Mouse (Mus musculus): ENCODE data around the gene B3gnt6. TPM values are rescaled to one million over a fixed set of nuclear protein-coding genes. Genes with fewer than 3 reads are reported as not detected.

Gene B3gnt6
- 0.04 TPM for polyA plus RNA-seq (2012; fragmentation: generic; extraction: Trizol)

DNA sequence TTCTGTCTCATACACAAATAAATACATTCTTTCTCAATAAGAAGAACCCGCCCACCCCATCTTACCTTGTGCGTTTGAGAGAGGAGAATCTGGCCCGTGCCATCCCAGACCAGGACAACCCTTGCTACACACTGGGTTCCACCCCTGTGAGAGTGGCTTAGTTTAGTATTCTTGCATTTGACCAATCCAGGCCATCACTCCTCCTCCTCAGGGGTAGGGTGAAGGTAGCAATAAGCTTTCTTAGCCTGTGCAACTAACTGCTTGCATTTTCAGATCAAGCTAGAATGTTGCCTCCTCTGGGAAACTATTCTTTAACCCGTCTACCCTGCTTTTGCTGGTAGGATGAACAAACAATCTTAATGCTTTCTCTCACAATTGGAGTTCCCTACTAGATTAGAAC lies at the start of gene B3gnt6:
Gene B3gnt6 (minus strand): TSS at position 101 of the 400 bp plus-strand sequence.
- Histone ChIP-seq H3K27me3 (ENCODE audit: control insufficient read depth, insufficient read depth, insufficient read length) (peaks cover 5% of the 10 kb centered on the region), H3K79me2 (ENCODE audit: control insufficient read depth, insufficient read depth) (no peaks in the 10 kb centered on the region), H3K36me3 (ENCODE audit: control insufficient read depth, insufficient read depth) (no peaks in the 10 kb centered on the region), H3K4me2 (ENCODE audit: low read depth) (no peak within 1 kb of the TSS), H3ac (ENCODE audit: control insufficient read depth, insufficient read length) (no peak within 1 kb of the TSS), H3K4me3 (no peak within 1 kb of the TSS)
- TF ChIP-seq TCF3 (IDR thresholded peaks at IDR 0.05; ENCODE audit: insufficient read length, low read depth) (no peak), USF1 (IDR thresholded peaks at IDR 0.05; ENCODE audit: low read depth) (no peak), MYOG (IDR thresholded peaks at IDR 0.05; ENCODE audit: control insufficient read depth in 1 of 3, insufficient read depth in 1 of 3, insufficient read length in 2 of 3, low read depth in 2 of 3) (no peak), CEBPB (IDR thresholded peaks at IDR 0.05; ENCODE audit: insufficient read depth, poor library complexity, severe bottlenecking) (no peak), MAX (IDR thresholded peaks at IDR 0.05; ENCODE audit: low read depth) (no peak), REST (IDR thresholded peaks at IDR 0.05; ENCODE audit: insufficient read depth, insufficient read length) (no peak), E2F4 (IDR thresholded peaks at IDR 0.05; ENCODE audit: insufficient read depth) (no peak)

DNA sequence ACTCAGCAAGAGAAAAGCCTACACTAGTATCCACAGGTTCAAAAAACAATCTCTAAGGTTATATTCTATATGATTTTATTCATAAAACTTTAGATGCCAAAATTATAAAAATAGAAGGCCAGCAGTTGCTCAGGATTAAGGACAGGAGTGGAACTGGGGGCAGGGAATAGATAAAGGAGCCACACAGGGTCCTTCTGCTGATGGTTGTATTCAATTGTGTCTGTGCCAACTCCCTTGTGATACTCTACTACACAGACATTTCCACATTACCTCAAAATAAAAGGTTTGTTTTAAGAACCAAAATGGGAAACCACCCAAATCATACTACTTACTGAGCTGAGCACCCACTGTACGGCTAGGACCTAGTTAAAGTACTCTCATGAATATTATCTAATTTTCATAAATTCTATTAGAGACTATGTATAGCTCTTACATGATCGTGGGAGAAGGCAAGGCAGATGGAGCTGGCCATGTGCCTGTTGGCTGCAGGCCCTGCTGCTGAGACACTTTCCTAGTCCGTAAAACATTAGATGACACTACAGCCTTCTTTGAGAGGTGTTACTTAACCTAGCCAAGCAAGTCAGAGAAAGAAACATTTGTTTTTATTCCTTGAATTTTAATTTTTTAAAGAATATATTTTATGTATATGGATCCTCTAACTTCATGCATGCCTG lies 37.5 kb upstream of the B3gnt6 start:
- Histone ChIP-seq H3K4me2 (ENCODE audit: low read depth) (no peak overlapping the region), H3K79me2 (ENCODE audit: control insufficient read depth, insufficient read depth) (no peaks in the 10 kb centered on the region), H3K4me3 (no peak overlapping the region), H3K27me3 (ENCODE audit: control insufficient read depth, insufficient read depth, insufficient read length) (no peaks in the 10 kb centered on the region), H3K36me3 (ENCODE audit: control insufficient read depth, insufficient read depth) (no peaks in the 10 kb centered on the region), H3ac (ENCODE audit: control insufficient read depth, insufficient read length) (no peak overlapping the region)
- no peak for TF ChIP-seq TCF12 (IDR thresholded peaks at IDR 0.05; ENCODE audit: insufficient read depth, poor library complexity, severe bottlenecking)
- TF ChIP-seq E2F4 (IDR thresholded peaks at IDR 0.05; ENCODE audit: insufficient read depth), result no peak
- no peak for TF ChIP-seq SRF (IDR thresholded peaks at IDR 0.05; ENCODE audit: control insufficient read depth, insufficient read length, low read depth)
- no peak for TF ChIP-seq POLR2AphosphoS2 (IDR thresholded peaks at IDR 0.05; ENCODE audit: insufficient read length, low read depth)

DNA sequence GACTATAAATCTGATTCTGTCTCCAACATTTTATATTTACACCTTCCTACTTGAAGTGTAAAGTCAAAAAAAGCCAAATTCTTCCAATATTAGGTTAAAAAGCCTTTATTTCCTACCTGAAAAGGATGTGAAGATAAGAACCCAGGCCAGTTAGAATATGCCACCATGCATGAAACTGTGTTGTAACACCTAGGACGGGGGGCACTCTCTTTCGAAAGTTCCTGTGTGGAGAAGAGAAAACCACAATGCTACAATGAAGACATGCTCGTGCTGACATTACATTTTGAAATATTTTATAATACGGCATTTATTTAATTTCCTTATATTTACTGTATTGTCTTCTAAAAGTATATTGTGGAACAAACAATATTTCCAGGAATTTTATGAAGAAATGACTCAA lies 24.5 kb upstream of the B3gnt6 start:
- Histone ChIP-seq H3K79me2 (ENCODE audit: control insufficient read depth, insufficient read depth) (no peaks in the 10 kb centered on the region), H3K27me3 (ENCODE audit: control insufficient read depth, insufficient read depth, insufficient read length) (no peaks in the 10 kb centered on the region), H3K36me3 (ENCODE audit: control insufficient read depth, insufficient read depth) (no peaks in the 10 kb centered on the region), H3ac (ENCODE audit: control insufficient read depth, insufficient read length) (no peak overlapping the region), H3K4me3 (no peak overlapping the region), H3K4me2 (ENCODE audit: low read depth) (no peak overlapping the region)
- TF ChIP-seq CEBPB (IDR thresholded peaks at IDR 0.05; ENCODE audit: insufficient read depth, poor library complexity, severe bottlenecking) (no peak), TCF3 (IDR thresholded peaks at IDR 0.05; ENCODE audit: insufficient read length, low read depth) (no peak), USF1 (IDR thresholded peaks at IDR 0.05; ENCODE audit: low read depth) (no peak), MYOD1 (IDR thresholded peaks at IDR 0.05; ENCODE audit: control insufficient read depth in 1 of 3, insufficient read length in 2 of 3, low read depth in 2 of 3) (no peak), POLR2A (IDR thresholded peaks at IDR 0.05; ENCODE audit: insufficient read length, low read depth) (no peak), POLR2AphosphoS2 (IDR thresholded peaks at IDR 0.05; ENCODE audit: insufficient read length, low read depth) (no peak), REST (IDR thresholded peaks at IDR 0.05; ENCODE audit: insufficient read depth, insufficient read length) (no peak), MYOG (IDR thresholded peaks at IDR 0.05; ENCODE audit: control insufficient read depth in 1 of 3, insufficient read depth in 1 of 3, insufficient read length in 2 of 3, low read depth in 2 of 3) (no peak), TCF12 (IDR thresholded peaks at IDR 0.05; ENCODE audit: insufficient read depth, poor library complexity, severe bottlenecking) (no peak), E2F4 (IDR thresholded peaks at IDR 0.05; ENCODE audit: insufficient read depth) (no peak), SRF (IDR thresholded peaks at IDR 0.05; ENCODE audit: control insufficient read depth, insufficient read length, low read depth) (no peak), MAX (IDR thresholded peaks at IDR 0.05; ENCODE audit: low read depth) (no peak)

DNA sequence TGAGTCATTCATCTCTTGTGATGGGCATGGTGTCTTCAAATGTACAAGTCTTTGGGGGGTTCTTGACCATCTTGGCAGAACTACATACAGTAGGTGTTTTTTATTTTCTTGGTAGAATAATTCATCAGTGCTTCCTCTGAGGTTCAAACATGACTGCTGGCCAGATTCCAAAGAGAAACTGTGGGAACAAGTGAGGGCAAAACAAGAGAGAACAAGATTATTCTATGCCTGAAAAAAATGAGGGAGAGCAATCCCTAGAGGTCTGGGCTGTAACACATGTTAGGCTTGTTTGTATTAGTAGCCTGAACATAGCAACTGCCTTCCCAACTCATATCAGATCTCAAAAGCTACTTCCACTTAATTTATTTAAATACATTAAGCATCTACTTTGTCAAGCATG lies 17.4 kb upstream of the B3gnt6 start:
- no peak overlapping the region for H3K4me2 ChIP-seq (ENCODE audit: low read depth)
- no peaks in the 10 kb centered on the region for H3K36me3 ChIP-seq (ENCODE audit: control insufficient read depth, insufficient read depth)
- no peaks in the 10 kb centered on the region for H3K27me3 ChIP-seq (ENCODE audit: control insufficient read depth, insufficient read depth, insufficient read length)
- H3ac ChIP-seq (ENCODE audit: control insufficient read depth, insufficient read length), result no peak overlapping the region
- no peak overlapping the region for H3K4me3 ChIP-seq
- no peak for TF ChIP-seq SRF (IDR thresholded peaks at IDR 0.05; ENCODE audit: control insufficient read depth, insufficient read length, low read depth)
- TF ChIP-seq E2F4 (IDR thresholded peaks at IDR 0.05; ENCODE audit: insufficient read depth), result no peak
- no peak for TF ChIP-seq POLR2AphosphoS2 (IDR thresholded peaks at IDR 0.05; ENCODE audit: insufficient read length, low read depth)
- no peak for TF ChIP-seq POLR2A (IDR thresholded peaks at IDR 0.05; ENCODE audit: insufficient read length, low read depth)
- TF ChIP-seq TCF3 (IDR thresholded peaks at IDR 0.05; ENCODE audit: insufficient read length, low read depth), result no peak
- no peak for TF ChIP-seq MAX (IDR thresholded peaks at IDR 0.05; ENCODE audit: low read depth)
- no peak for TF ChIP-seq CEBPB (IDR thresholded peaks at IDR 0.05; ENCODE audit: insufficient read depth, poor library complexity, severe bottlenecking)
- no peak for TF ChIP-seq TCF12 (IDR thresholded peaks at IDR 0.05; ENCODE audit: insufficient read depth, poor library complexity, severe bottlenecking)
- no peak for TF ChIP-seq USF1 (IDR thresholded peaks at IDR 0.05; ENCODE audit: low read depth)
- no peak for TF ChIP-seq REST (IDR thresholded peaks at IDR 0.05; ENCODE audit: insufficient read depth, insufficient read length)
- TF ChIP-seq MYOG (IDR thresholded peaks at IDR 0.05; ENCODE audit: control insufficient read depth in 1 of 3, insufficient read depth in 1 of 3, insufficient read length in 2 of 3, low read depth in 2 of 3), result no peak
- H3K79me2 ChIP-seq (ENCODE audit: control insufficient read depth, insufficient read depth), result no peaks in the 10 kb centered on the region

DNA sequence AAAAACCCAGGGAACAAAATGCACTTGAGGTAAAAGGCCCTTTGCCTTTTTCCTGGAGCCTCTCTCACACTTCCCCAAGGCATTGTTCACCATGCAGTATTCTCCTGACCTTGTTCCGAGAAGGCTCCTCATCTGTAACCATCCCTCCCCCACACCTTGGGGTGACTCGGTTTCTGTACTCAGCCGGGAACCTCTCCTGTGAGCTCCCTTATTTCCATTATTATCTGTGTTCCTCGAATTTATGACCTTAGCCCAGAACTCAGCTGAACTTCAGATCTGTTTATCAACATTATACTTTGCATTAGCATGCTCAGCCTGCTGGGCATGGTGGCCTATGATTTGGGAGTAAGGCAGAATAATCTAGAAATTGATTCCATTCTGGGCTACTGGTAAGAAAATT lies 3.7 kb upstream of the B3gnt6 start:
- Histone ChIP-seq H3K4me3 (no peak overlapping the region), H3K36me3 (ENCODE audit: control insufficient read depth, insufficient read depth) (no peaks in the 10 kb centered on the region), H3K27me3 (ENCODE audit: control insufficient read depth, insufficient read depth, insufficient read length) (no peaks in the 10 kb centered on the region), H3K79me2 (ENCODE audit: control insufficient read depth, insufficient read depth) (no peaks in the 10 kb centered on the region), H3K4me2 (ENCODE audit: low read depth) (no peak overlapping the region), H3ac (ENCODE audit: control insufficient read depth, insufficient read length) (no peak overlapping the region)
- no peak for TF ChIP-seq TCF12 (IDR thresholded peaks at IDR 0.05; ENCODE audit: insufficient read depth, poor library complexity, severe bottlenecking)
- no peak for TF ChIP-seq E2F4 (IDR thresholded peaks at IDR 0.05; ENCODE audit: insufficient read depth)
- TF ChIP-seq CEBPB (IDR thresholded peaks at IDR 0.05; ENCODE audit: insufficient read depth, poor library complexity, severe bottlenecking), result no peak
- TF ChIP-seq POLR2AphosphoS2 (IDR thresholded peaks at IDR 0.05; ENCODE audit: insufficient read length, low read depth), result no peak
- no peak for TF ChIP-seq POLR2A (IDR thresholded peaks at IDR 0.05; ENCODE audit: insufficient read length, low read depth)
- TF ChIP-seq REST (IDR thresholded peaks at IDR 0.05; ENCODE audit: insufficient read depth, insufficient read length), result no peak
- no peak for TF ChIP-seq SRF (IDR thresholded peaks at IDR 0.05; ENCODE audit: control insufficient read depth, insufficient read length, low read depth)
- TF ChIP-seq TCF3 (IDR thresholded peaks at IDR 0.05; ENCODE audit: insufficient read length, low read depth), result no peak
- TF ChIP-seq MYOG (IDR thresholded peaks at IDR 0.05; ENCODE audit: control insufficient read depth in 1 of 3, insufficient read depth in 1 of 3, insufficient read length in 2 of 3, low read depth in 2 of 3), result no peak

All from myocyte (in vitro differentiated cells).